31 mouse cellular contexts compared by ENCODE assay signal in genomic region chr7:12156463-12156862, GRCm38 (mm10). TPM values are rescaled to one million over a fixed set of nuclear protein-coding genes. Genes with fewer than 3 reads are reported as not detected.
"Had no signal": no experiment of that assay in that cellular context is flagged by ENCODE, and none has a peak within 500 bp of the region (broad histone marks: within the 10 kb centered on the region; RNA-seq: fewer than 3 reads in every experiment).

No protein-coding gene starts in this region.

RNA-seq across cellular contexts. Expression of gene Vmn1r78, which starts 6.4 kb away (rescaled TPM):
- total RNA-seq: forebrain, postnatal 0 days; gastrocnemius, adult 18-20 months; gastrocnemius, adult 2 months; gastrocnemius, adult 8-10 months; gastrocnemius, postnatal 10 days; gastrocnemius, postnatal 14 days; gastrocnemius, postnatal 25 days; gastrocnemius, postnatal 36 days; gastrocnemius, postnatal 4 days; granulocyte monocyte progenitor cell, adult 5-6 weeks; heart, adult 18-20 months; heart, adult 2 months; heart, adult 8-10 months had no signal
- polyA plus RNA-seq: cortical plate, adult 2 months; embryonic facial prominence, embryonic 10.5 days; embryonic facial prominence, embryonic 11.5 days; embryonic facial prominence, embryonic 12.5 days; embryonic facial prominence, embryonic 13.5 days; embryonic facial prominence, embryonic 14.5 days; erythroblast, embryonic 14.5 days; forebrain, embryonic 10.5 days; forebrain, embryonic 11.5 days; forebrain, embryonic 12.5 days; forebrain, embryonic 13.5 days; forebrain, embryonic 14.5 days; forebrain, embryonic 15.5 days; forebrain, embryonic 16.5 days; forebrain, postnatal 0 days; frontal cortex, adult 2 months; gonadal fat pad, adult 2 months; heart, adult 2 months; heart, embryonic 10.5 days had no signal

RNA-seq across cellular contexts. Expression of gene Vmn1r79, which starts 14.6 kb away (rescaled TPM):
- total RNA-seq: forebrain, postnatal 0 days; gastrocnemius, adult 18-20 months; gastrocnemius, adult 2 months; gastrocnemius, postnatal 10 days; gastrocnemius, postnatal 14 days; gastrocnemius, postnatal 25 days; gastrocnemius, postnatal 36 days; gastrocnemius, postnatal 4 days; granulocyte monocyte progenitor cell, adult 5-6 weeks; heart, adult 18-20 months; heart, adult 2 months; heart, adult 8-10 months had no signal
- polyA plus RNA-seq: cortical plate, adult 2 months; embryonic facial prominence, embryonic 10.5 days; embryonic facial prominence, embryonic 11.5 days; embryonic facial prominence, embryonic 12.5 days; embryonic facial prominence, embryonic 13.5 days; embryonic facial prominence, embryonic 14.5 days; embryonic facial prominence, embryonic 15.5 days; erythroblast, embryonic 14.5 days; forebrain, embryonic 10.5 days; forebrain, embryonic 11.5 days; forebrain, embryonic 12.5 days; forebrain, embryonic 13.5 days; forebrain, embryonic 14.5 days; forebrain, embryonic 15.5 days; forebrain, embryonic 16.5 days; forebrain, postnatal 0 days; frontal cortex, adult 2 months; gonadal fat pad, adult 2 months; heart, adult 2 months; heart, embryonic 10.5 days had no signal

RNA-seq across cellular contexts. Expression of gene Vmn1r80, which starts 32.6 kb away (rescaled TPM):
- total RNA-seq: forebrain, postnatal 0 days; gastrocnemius, adult 18-20 months; gastrocnemius, adult 2 months; gastrocnemius, adult 8-10 months; gastrocnemius, postnatal 10 days; gastrocnemius, postnatal 14 days; gastrocnemius, postnatal 25 days; gastrocnemius, postnatal 36 days; gastrocnemius, postnatal 4 days; granulocyte monocyte progenitor cell, adult 5-6 weeks; heart, adult 18-20 months; heart, adult 2 months; heart, adult 8-10 months had no signal
- polyA plus RNA-seq: cortical plate, adult 2 months; embryonic facial prominence, embryonic 10.5 days; embryonic facial prominence, embryonic 11.5 days; embryonic facial prominence, embryonic 12.5 days; embryonic facial prominence, embryonic 13.5 days; embryonic facial prominence, embryonic 14.5 days; embryonic facial prominence, embryonic 15.5 days; forebrain, embryonic 10.5 days; forebrain, embryonic 11.5 days; forebrain, embryonic 12.5 days; forebrain, embryonic 13.5 days; forebrain, embryonic 14.5 days; forebrain, embryonic 15.5 days; forebrain, embryonic 16.5 days; forebrain, postnatal 0 days; frontal cortex, adult 2 months; gonadal fat pad, adult 2 months; heart, adult 2 months; heart, embryonic 10.5 days had no signal
